Mouse (Mus musculus) liver (tissue): ENCODE data around the gene Prlh.

Experiments
- DNase-seq: peaks from one replicate; pipeline ENCODE4 v3.0.0-alpha.2; 2020; ENCODE audit warnings: mixed read lengths

Gene Prlh

DNA sequence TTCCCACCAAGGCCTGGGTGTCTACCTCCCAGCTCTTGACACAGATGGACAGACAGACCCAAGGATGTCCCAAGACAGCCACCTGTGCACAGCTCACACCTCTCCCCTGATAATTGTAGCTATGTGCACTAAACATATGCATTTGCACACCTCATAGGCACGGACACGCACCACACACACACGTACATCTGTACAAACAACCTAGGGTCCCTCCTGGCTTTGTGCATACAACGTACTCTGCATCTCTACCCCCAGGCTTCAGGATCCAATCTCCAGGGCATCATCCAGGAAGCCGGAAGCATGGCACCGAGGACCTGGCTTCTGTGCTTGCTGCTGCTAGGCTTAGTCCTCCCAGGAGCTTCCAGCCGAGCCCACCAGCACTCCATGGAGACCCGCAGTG is at the start of gene Prlh:
TSS of gene Prlh (plus strand) at position 301 of the 400 bp plus-strand sequence.
- no peak for DNase-seq

- no peak for DNase-seq
Measured at GRCm38 (mm10) chr1:90903211-90903945, 49.5 kb upstream of the Prlh start.

DNA sequence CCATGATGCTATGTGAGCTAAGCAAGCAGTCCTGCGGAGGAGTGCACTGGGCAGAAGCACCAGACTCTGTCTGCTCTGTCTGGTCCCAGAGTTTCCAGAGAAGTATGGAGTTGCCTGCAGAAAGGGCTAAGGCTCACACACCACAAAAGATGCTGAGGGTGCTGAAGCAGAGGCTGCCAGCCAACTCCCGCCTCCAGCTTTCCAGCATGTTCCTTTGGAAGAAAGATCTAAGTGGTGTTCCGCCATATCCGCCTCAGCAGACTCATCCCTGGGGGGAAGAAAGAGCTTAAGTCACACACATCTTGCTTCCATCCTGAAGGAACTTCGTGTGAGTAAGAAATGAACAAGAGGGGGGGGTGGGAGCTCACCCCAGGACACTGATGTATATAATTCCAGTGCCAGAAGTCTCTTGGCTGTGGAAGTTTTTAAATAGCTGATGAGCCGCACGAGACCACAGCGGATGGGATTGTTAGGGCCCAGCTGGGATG is 48.9 kb upstream of the Prlh start:
- DNase-seq = no peak

DNA sequence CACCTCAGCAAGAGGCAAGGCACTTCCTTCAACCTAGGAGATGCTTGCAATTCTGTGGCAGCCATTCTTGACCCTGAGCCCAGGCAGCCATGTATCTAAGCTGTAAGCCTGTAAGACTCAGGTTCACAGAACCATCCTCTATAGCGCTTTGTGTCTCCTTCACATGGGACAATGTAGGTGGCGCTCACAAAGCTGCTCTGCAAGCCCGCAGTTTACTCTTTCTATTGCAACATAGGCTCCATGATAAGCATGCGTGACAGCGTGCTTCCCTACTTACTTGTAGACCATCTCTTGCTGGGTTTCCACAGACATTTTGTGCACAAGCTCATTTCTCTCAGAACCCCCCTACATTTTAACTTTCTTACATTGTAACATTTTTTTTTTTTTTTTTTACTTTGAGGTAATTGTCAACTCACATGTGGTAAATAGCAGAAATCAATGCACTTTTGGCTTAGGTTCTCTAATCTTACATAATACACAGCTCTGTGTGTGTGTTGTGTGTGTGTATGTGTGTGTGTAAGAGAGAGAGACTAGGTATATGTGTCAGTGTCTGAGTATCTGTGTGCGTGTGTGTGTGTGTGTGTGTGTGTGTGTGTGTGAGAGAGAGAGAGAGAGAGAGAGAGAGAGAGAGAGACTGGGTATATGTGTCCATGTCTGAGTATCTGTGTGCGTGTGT is 48.0 kb upstream of the Prlh start:
- no peak for DNase-seq

- DNase-seq = peak; percentile 31
Measured at GRCm38 (mm10) chr1:90906357-90906756, 46.6 kb upstream of the Prlh start.

GRCm38 (mm10) chr1:90909161-90909560 is 43.7 kb upstream of the Prlh start:
- no peak for DNase-seq

DNA sequence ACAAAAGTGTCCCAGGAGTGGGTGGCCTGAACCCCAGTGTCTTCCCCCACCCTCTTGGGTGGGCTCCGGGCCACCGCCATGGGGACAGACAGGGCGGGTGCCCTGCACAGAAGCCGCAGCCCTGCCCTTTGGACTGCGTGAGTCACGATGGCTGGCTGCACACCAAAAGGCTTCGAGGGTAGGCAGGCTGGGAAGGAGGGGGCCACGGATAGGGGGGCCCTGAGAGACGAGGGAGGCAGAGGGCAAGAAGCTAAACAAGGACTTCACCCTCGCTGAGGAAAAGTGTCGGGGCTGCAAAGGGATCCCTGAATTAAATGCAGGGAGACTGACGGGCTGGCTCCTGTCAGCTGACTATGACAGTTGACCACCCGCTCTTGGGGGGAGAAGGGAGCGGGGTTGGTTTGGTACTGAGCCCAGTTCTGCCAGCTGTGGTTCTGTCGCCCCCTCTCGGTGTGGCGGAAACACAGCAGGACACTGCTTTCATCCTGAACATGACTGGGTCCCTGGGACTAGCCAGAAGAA is 43.2 kb upstream of the Prlh start:
- peak; percentile 20 for DNase-seq

GRCm38 (mm10) chr1:90913231-90913630 is 39.7 kb upstream of the Prlh start:
- no peak for DNase-seq

- DNase-seq = no peak
Measured at GRCm38 (mm10) chr1:90914948-90915569, 37.8 kb upstream of the Prlh start, which contains the start of gene Mlph. Gene Mlph, plus strand, starts transcription at chr1:90915085.

- DNase-seq = no peak
Measured at GRCm38 (mm10) chr1:90917509-90917908, 35.4 kb upstream of the Prlh start.

- DNase-seq = no peak
Measured at GRCm38 (mm10) chr1:90921687-90922086, 31.2 kb upstream of the Prlh start.

DNA sequence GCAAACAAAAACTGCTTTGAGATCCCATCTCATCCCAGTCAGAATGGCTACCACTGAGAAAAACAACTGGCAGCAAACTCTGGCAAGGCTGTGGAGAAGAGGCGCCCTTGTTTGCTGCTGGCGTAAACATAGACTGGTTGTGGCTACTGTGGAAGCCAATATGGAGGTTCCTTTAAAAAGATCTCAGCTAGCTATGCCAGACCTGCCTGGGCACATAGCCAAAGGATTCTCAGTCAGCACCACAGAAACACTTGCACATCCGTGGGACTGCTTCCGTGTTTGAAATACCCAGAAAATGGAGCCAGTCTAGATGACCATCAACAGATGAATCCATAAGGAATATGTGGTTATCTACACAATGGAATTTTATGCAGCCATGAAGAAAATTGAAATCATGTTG is 26.9 kb upstream of the Prlh start:
- no peak for DNase-seq

GRCm38 (mm10) chr1:90927308-90927707 is 25.6 kb upstream of the Prlh start:
- DNase-seq = no peak

- DNase-seq = no peak
Measured at GRCm38 (mm10) chr1:90927929-90928574, 24.9 kb upstream of the Prlh start.

DNA sequence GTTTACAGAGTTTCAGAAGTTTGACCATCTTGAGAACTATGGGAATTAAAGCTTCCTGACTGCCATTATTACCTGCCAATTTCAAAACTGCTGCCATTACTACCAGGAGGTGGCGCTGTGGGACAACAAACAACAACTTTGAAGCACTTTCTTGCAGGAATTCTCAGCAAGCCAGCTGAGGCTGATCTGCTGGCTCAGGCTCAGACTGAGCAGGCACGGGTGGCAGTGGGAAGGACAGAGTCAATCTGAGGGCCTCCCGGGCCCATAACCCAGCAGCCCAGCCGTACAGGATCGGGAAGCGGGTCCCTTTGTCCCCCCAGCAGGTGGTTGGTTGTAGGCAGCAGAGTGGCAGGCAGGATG is 24.4 kb upstream of the Prlh start:
- DNase-seq = peak; percentile 80

- DNase-seq = no peak
Measured at GRCm38 (mm10) chr1:90933001-90933400, 19.9 kb upstream of the Prlh start.

- no peak for DNase-seq
Measured at GRCm38 (mm10) chr1:90936990-90937389, 15.9 kb upstream of the Prlh start.

- no peak for DNase-seq
Measured at GRCm38 (mm10) chr1:90939980-90940379, 12.9 kb upstream of the Prlh start.

DNA sequence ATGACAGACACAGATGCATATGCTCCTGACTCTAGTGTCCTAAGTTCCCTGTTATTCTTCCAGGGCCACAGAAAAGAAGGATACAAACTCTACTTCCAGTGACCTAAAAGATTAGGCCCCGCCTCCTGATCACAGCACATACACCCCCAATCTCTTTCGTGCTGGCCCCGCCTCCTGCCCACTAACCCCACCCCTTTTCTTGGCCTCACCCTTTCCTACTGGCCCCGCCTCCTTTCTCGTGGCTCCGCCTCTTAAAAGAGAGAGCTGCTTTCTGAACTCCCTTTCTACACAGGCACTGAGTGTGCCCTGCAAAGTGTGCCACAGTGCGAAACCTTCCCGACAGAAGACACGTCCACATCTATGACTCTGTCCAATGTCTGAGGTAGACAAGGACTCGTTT is 7.7 kb upstream of the Prlh start:
- peak; percentile 76 for DNase-seq

DNA sequence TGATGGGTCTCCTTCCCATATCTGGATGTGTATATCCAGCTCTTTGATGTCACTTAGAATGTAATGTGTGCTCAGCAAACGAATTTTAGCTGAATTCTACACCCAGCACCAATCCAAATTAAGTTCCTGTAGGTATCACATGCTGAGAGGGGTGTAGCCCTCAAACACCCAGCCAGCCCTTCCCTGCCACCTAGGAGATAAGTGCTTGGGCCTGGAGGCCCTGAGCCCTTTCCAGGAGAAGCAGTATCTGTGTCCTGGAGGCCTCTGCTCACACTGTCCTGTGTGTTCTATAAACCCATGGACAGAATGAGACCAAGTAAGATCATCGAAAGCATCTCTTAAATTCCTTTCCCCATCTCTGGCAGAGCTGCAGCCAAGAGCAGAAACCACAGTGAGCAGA is 5.7 kb upstream of the Prlh start:
- peak; percentile 71 for DNase-seq

DNA sequence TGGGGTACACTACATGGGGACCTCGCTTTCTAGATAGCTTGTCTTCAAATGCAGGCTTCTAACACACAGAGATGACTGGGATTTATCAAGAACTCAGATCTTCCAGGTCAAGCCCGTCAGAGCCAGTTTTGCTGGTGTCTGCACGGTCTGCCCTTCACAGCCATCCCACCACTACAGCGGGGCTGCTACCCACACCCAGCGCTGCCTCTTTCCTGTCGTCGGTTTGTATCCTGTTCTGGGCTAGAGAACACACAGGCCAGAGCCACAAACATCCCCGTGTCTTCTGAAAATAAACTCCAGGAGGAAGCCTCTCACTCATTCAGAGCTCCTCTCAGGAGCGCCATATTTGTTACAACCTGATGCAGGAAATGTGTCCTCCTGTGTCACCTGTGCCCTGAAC is 3.6 kb upstream of the Prlh start:
- DNase-seq = no peak

DNA sequence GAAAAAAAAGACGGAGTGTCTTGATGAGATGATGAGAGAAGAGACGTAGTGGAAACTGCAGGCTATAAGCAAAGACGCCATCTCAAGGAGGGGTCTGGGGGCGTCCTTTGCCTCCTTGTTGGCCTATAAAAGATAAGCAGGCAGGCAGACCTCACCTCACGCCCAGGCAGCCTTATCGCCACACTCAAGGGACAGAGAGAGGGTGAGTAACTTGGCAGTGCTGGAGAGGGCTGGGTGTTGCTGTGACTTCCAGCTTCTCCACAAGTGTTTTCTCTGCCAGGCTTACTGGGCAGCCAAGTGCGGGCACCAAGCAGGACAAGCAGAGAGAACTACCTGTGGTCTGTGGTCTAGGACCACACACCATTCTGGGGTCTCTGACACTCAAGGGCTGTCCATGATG is 1.2 kb upstream of the Prlh start:
- DNase-seq = peak; percentile 58

DNA sequence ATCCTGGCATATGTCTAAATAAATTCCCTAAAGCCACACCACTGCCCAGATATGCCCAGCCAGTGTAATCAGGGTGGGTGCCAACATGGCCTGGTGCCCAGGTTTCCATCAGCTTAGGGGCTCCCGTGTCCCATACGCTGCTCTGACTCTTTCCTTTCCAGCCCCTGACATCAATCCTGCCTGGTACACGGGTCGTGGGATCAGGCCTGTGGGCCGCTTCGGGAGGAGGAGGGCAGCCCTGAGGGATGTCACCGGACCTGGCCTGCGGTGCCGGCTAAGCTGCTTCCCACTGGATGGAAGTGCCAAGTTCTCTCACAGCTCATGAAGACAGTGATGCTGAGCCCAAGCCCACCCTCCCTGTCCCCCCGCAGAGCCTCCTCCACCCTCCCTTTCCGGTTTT is 780 bp downstream of the Prlh start:
- no peak for DNase-seq
